Mouse (Mus musculus) liver, embryonic 14.5 days (tissue): ENCODE results near the gene Srxn1. TPM values are rescaled to one million over a fixed set of nuclear protein-coding genes. Genes with fewer than 3 reads are reported as not detected.
A peak's percentile ranks its signal among the peaks of the same experiment; 100 is the strongest.

Source experiments
- ATAC-seq: fragments of 200-750 bp; cut with Nextera tagmentation; 2 replicates; pipeline ENCODE4 v1.8.0; 2017; ENCODE audit warnings: moderate number of reproducible peaks, mild to moderate bottlenecking, moderate library complexity; ENCODE audit not compliant: insufficient read depth
- DNase-seq, 3 experiments: peaks; one replicate each; pipeline ENCODE4 v3.0.0-alpha.2; 2012 to 2013; ENCODE audit warnings: low read depth in 3 of 3, low spot score in 3 of 3
- H3K27ac ChIP-seq: fragments of 300-500 bp; sonication (generic); 2 replicates; pipeline ENCODE4 v1.5.1; 2014; ENCODE audit warnings: moderate library complexity, mild to moderate bottlenecking, control low read depth, inconsistent platforms
- H3K27me3 ChIP-seq: fragments of 300-500 bp; sonication (generic); 2 replicates; pipeline ENCODE4 v1.6.1; 2014; ENCODE audit warnings: mild to moderate bottlenecking, low read length, moderate library complexity; ENCODE audit not compliant: control insufficient read depth, insufficient read depth
- H3K36me3 ChIP-seq: fragments of 300-500 bp; sonication (generic); replicated peaks from 2 replicates; pipeline ENCODE4 v1.6.1; 2014; ENCODE audit warnings: low read depth; ENCODE audit not compliant: control insufficient read depth, insufficient read depth
- H3K4me1 ChIP-seq, 2 experiments: fragments of 200-500 bp in 1 of 2; fragments of 300-500 bp in 1 of 2; sonication (generic) in 1 of 2; replicated peaks; 2 replicates each; pipeline ENCODE4 v1.6.1; 2012 to 2014; ENCODE audit warnings: antibody characterized with exemption in 1 of 2, inconsistent platforms in 1 of 2, low read length in 1 of 2; ENCODE audit not compliant: control insufficient read depth in 2 of 2, insufficient read depth in 2 of 2
- H3K4me2 ChIP-seq: fragments of 300-500 bp; sonication (generic); 2 replicates; pipeline ENCODE4 v1.6.1; 2014; ENCODE audit warnings: low read depth, mild to moderate bottlenecking, control low read depth, moderate library complexity
- H3K4me3 ChIP-seq, 2 experiments: fragments of 200-500 bp in 1 of 2; fragments of 300-500 bp in 1 of 2; sonication (generic) in 1 of 2; 2 replicates each; pipeline ENCODE4 v1.5.1; 2012 to 2014; ENCODE audit warnings: low read depth in 2 of 2, low read length in 2 of 2, mild to moderate bottlenecking in 2 of 2, control low read depth in 1 of 2, inconsistent platforms in 1 of 2, moderate library complexity in 1 of 2; ENCODE audit not compliant: insufficient read depth in 1 of 2
- H3K9ac ChIP-seq: fragments of 300-500 bp; sonication (generic); replicated peaks from 2 replicates; pipeline ENCODE4 v1.6.1; 2014; ENCODE audit warnings: mild to moderate bottlenecking, control low read depth, moderate library complexity
- H3K9me3 ChIP-seq: fragments of 300-500 bp; sonication (generic); 2 replicates; pipeline ENCODE4 v1.6.1; 2016; ENCODE audit warnings: low read length, mixed read lengths; ENCODE audit not compliant: control insufficient read depth
- CTCF ChIP-seq: IDR thresholded peaks from 2 replicates; pipeline ENCODE4 v1.5.1; 2016; ENCODE audit warnings: antibody characterized with exemption, low read depth, control low read depth
- EP300 ChIP-seq: IDR thresholded peaks from 2 replicates; pipeline ENCODE4 v1.6.1; 2016; ENCODE audit warnings: antibody characterized with exemption, low read depth
- WGBS: fragments of 180-500 bp; shearing (Covaris S2); extraction: QIAGEN DNeasy Blood & Tissue Kit; methylation state at CpG from one replicate; pipeline ENCODE4 v1.1.7; 2014; ENCODE audit not compliant: insufficient replicate concordance; 5-methylcytosine and 5-hydroxymethylcytosine counted together
- polyA plus RNA-seq, 2 experiments: library from polyadenylated mRNA; depleted of rRNA in 1 of 2; stranded (reverse) in 1 of 2; unstranded in 1 of 2; fragments of >200 nt; fragmentation: Nextera tagmentation in 1 of 2; extraction: Ambion mirVana in 1 of 2; gene quantifications; 2 replicates each; pipeline versions ENCODE4 v1.2.1 to v1.2.3; 2012 to 2014

Srxn1 gene
- polyA plus RNA-seq, 2 experiments, result 10.6 to 13.3 TPM

GRCm38 (mm10) chr2:152101761-152102160, 3.6 kb upstream of the Srxn1 start:
- Histone ChIP-seq H3K27me3 (no peaks in the 10 kb centered on the region; the same call in none of the 2 replicates), H3K27ac (no peak overlapping the region), H3K36me3 (no peaks in the 10 kb centered on the region), H3K4me3 (no peak overlapping the region), H3K9me3 (no peaks in the 10 kb centered on the region), H3K4me1 (peaks cover 8 to 13% of the 10 kb centered on the region in 2 experiments; a peak in 3 of 4 replicates), H3K4me2 (no peak overlapping the region), H3K9ac (no peak overlapping the region)
- ATAC-seq (no peak), DNase-seq (no peak)
- WGBS, result 58% methylated on average over 13 of the region's 13 CpGs
- TF ChIP-seq EP300, result no peak
- no peak for TF ChIP-seq CTCF

- peaks cover 8 to 13% of the 10 kb centered on the region in 2 experiments; a peak in 3 of 4 replicates for H3K4me1 ChIP-seq
- no peak overlapping the region for H3K4me3 ChIP-seq
- no peaks in the 10 kb centered on the region; the same call in none of the 2 replicates for H3K27me3 ChIP-seq
- H3K27ac ChIP-seq, result no peak overlapping the region
- WGBS, result 50% methylated on average over 6 of the region's 6 CpGs
- no peak for ATAC-seq
- no peak overlapping the region for H3K4me2 ChIP-seq
- H3K9ac ChIP-seq, result no peak overlapping the region
- no peaks in the 10 kb centered on the region for H3K36me3 ChIP-seq
- H3K9me3 ChIP-seq, result no peaks in the 10 kb centered on the region
- TF ChIP-seq EP300 (no peak), CTCF (no peak)
- DNase-seq, result no peak
Observed at GRCm38 (mm10) chr2:152102369-152102768, 2.9 kb upstream of the Srxn1 start.

DNA sequence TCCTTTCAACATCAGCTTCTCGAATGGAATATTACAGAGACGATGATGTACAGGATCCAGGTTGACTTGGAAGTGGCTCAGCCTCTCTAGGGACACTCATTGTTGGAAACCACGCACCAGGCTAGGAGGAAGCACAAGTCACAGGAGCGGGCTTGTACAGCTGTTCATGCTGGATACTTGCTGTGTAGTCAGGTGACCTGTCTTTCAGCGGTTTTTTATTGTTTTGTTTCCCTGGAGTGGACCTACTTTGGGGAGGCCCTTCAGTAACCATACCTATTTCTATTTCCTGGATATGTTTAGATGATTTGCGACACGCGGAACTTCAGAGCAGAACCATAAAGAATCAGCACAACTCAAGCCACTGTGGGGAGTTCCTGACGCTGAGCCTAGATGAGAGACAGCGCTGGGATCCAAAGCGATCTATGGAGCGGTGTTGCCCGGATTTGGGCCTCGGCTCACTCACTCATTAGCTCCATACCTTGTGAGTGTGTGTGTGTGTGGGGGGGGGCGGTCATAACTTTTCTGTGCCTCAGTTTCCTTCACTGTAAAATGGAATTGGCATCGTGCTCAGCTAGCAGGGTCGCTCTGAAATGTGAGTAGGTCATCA, 502 bp upstream of the Srxn1 start:
- H3K9ac ChIP-seq, result peak overlapping the region; percentile 62
- peak in 1 of 3 experiments; percentile 27 for DNase-seq
- WGBS, result 15% methylated on average over 17 of the region's 17 CpGs

GRCm38 (mm10) chr2:152106225-152106595, 894 bp downstream of the Srxn1 start:
- H3K27ac ChIP-seq, result peak overlapping the region; percentile 88
- peak overlapping the region; percentile 99 for H3K9ac ChIP-seq
- ATAC-seq, result no peak

More for the DNA sequence above, 502 bp upstream of the Srxn1 start:
- ATAC-seq, result peak; percentile 53
- no peaks in the 10 kb centered on the region for H3K9me3 ChIP-seq
- H3K4me3 ChIP-seq, result peak overlapping the region; percentile 61 to 90
- H3K27me3 ChIP-seq, result no peaks in the 10 kb centered on the region
- H3K4me2 ChIP-seq, result peak overlapping the region; percentile 76
- peaks cover 4% of the 10 kb centered on the region for H3K36me3 ChIP-seq
- H3K4me1 ChIP-seq, result peaks cover 8 to 13% of the 10 kb centered on the region in 2 experiments; a peak in 3 of 4 replicates
- TF ChIP-seq CTCF (no peak), EP300 (no peak)
- H3K27ac ChIP-seq, result peak overlapping the region; percentile 88

GRCm38 (mm10) chr2:152106597-152106996, 1.3 kb downstream of the Srxn1 start:
- Histone ChIP-seq H3K4me2 (peak overlapping the region; percentile 76), H3K27me3 (no peaks in the 10 kb centered on the region), H3K9me3 (no peaks in the 10 kb centered on the region), H3K9ac (peak overlapping the region; percentile 99), H3K36me3 (peaks cover 4% of the 10 kb centered on the region), H3K27ac (no peak overlapping the region; the same call in 1 of the 2 replicates), H3K4me1 (peaks cover 8 to 13% of the 10 kb centered on the region in 2 experiments; a peak in 3 of 4 replicates), H3K4me3 (peak overlapping the region; percentile 61 to 90)
- WGBS, result 91% methylated on average over 10 of the region's 10 CpGs
- TF ChIP-seq CTCF (no peak), EP300 (no peak)
- DNase-seq, result no peak
- ATAC-seq, result no peak

More at GRCm38 (mm10) chr2:152106225-152106595, 894 bp downstream of the Srxn1 start:
- Histone ChIP-seq H3K4me1 (peaks cover 8 to 13% of the 10 kb centered on the region in 2 experiments; a peak in 3 of 4 replicates), H3K36me3 (peaks cover 4% of the 10 kb centered on the region), H3K27me3 (no peaks in the 10 kb centered on the region), H3K4me3 (peak overlapping the region; percentile 61 to 90), H3K4me2 (peak overlapping the region; percentile 76), H3K9me3 (no peaks in the 10 kb centered on the region)
- peak in 1 of 3 experiments; percentile 26 for DNase-seq
- TF ChIP-seq EP300 (no peak), CTCF (no peak)
- 75% methylated on average over 3 of the region's 3 CpGs for WGBS
